ENCODE assay signal across 10 mouse cellular contexts in genomic region chr12:57194609-57195008, GRCm38 (mm10). TPM values are rescaled to one million over a fixed set of nuclear protein-coding genes. Genes with fewer than 3 reads are reported as not detected.
DNase-seq lines count a peak whose midpoint lies in the region; ATAC-seq and TF ChIP-seq lines count a peak whose summit lies in the region.
"Had no signal": no experiment of that assay in that cellular context is flagged by ENCODE, and none has a peak within 500 bp of the region (broad histone marks: within the 10 kb centered on the region; RNA-seq: fewer than 3 reads in every experiment).

No protein-coding gene starts in this region.

- ATAC-seq in Patski = peak; percentile 76
- no peak for ATAC-seq in kidney, postnatal 0 days (replicated peaks; ENCODE audit: low FRiP score, low read depth)

- H3K4me3 ChIP-seq in kidney, adult 2 months (ENCODE audit: insufficient read depth, low read depth, low read length) = no peak overlapping the region
- no peak overlapping the region for H3K4me3 ChIP-seq in kidney, postnatal 0 days (replicated peaks; ENCODE audit: low read depth, low read length)
- H3K4me3 ChIP-seq: embryonic facial prominence, embryonic 13.5 days had no signal

- no peaks in the 10 kb centered on the region; the same call in 1 of the 2 replicates for H3K4me1 ChIP-seq in kidney, adult 2 months (ENCODE audit: control insufficient read depth, insufficient read depth, low read length)
- H3K4me1 ChIP-seq in kidney, postnatal 0 days (replicated peaks; ENCODE audit: insufficient read depth, low read length) = no peaks in the 10 kb centered on the region
- H3K4me1 ChIP-seq: embryonic facial prominence, embryonic 13.5 days had no signal

- POLR2A ChIA-PET in Patski (lab: Charles Lee) = no interaction called here

- H3K4me2 ChIP-seq in kidney, postnatal 0 days (ENCODE audit: low read length) = no peak overlapping the region
- H3K4me2 ChIP-seq: embryonic facial prominence, embryonic 13.5 days had no signal

- no peak for TF ChIP-seq POLR2A in kidney, adult 2 months (IDR thresholded peaks at IDR 0.05; ENCODE audit: low read depth, low read length)

- no peak overlapping the region for H3K27ac ChIP-seq in kidney, adult 2 months (ENCODE audit: insufficient read depth, low read depth, low read length)
- no peak overlapping the region for H3K27ac ChIP-seq in kidney, postnatal 0 days
- H3K27ac ChIP-seq: embryonic facial prominence, embryonic 13.5 days; macrophage had no signal

- no peaks in the 10 kb centered on the region for H3K9me3 ChIP-seq in kidney, postnatal 0 days (replicated peaks; ENCODE audit: low read length)
- H3K9me3 ChIP-seq: embryonic facial prominence, embryonic 13.5 days had no signal

- peak; percentile 70 for TF ChIP-seq CTCF in kidney, adult 2 months (conservative IDR thresholded peaks at IDR 0.05; ENCODE audit: insufficient read depth, insufficient read length, low read depth, low read length)
- TF ChIP-seq CTCF in Patski (IDR thresholded peaks at IDR 0.05) = peak; percentile 63
- peak; percentile 63 for TF ChIP-seq CTCF in kidney, postnatal 0 days (IDR thresholded peaks at IDR 0.05; ENCODE audit: low read depth)

- CTCF ChIA-PET in Patski (lab: Charles Lee) = interaction anchor here (0.6 to 1.6 kb wide), 2 partner anchors 9 to 63 kb away, joined by 3 to 6 read pairs; no protein-coding TSS in a partner anchor

- no peak overlapping the region for H3K9ac ChIP-seq in kidney, postnatal 0 days (ENCODE audit: low read depth, low read length)
- H3K9ac ChIP-seq: embryonic facial prominence, embryonic 13.5 days had no signal

- WGBS in kidney, adult 2 months = 28% methylated on average over 3 of the region's 3 CpGs
- 27% methylated on average over 3 of the region's 3 CpGs for WGBS in kidney, postnatal 0 days

- no peaks in the 10 kb centered on the region for H3K36me3 ChIP-seq in kidney, adult 2 months (ENCODE audit: control insufficient read depth, insufficient read depth, low read length)
- H3K36me3 ChIP-seq in kidney, postnatal 0 days (ENCODE audit: insufficient read depth, low read length) = no peaks in the 10 kb centered on the region
- H3K36me3 ChIP-seq: embryonic facial prominence, embryonic 13.5 days had no signal

- in situ Hi-C loops in Patski (cut with MboI; ENCODE audit: low pct_unique_long_range_greater_than_20kb) = no loop called here

- H3K27me3 ChIP-seq in kidney, adult 2 months (replicated peaks; ENCODE audit: control insufficient read depth, insufficient read depth, low read length) = no peaks in the 10 kb centered on the region
- H3K27me3 ChIP-seq in Patski = peaks cover 4% of the 10 kb centered on the region
- H3K27me3 ChIP-seq in kidney, postnatal 0 days (ENCODE audit: insufficient read depth, low read length) = no peaks in the 10 kb centered on the region

- DNase-seq in kidney, adult 2 months = peak; percentile 52
- DNase-seq in kidney, adult 18-20 months = no peak
- no peak for DNase-seq in Patski (ENCODE audit: low read depth, low spot score)
- peak; percentile 18 to 30 for DNase-seq in cerebellum, postnatal 36 days
- peak; percentile 53 for DNase-seq in kidney, postnatal 0 days (ENCODE audit: low spot score)
- DNase-seq in spleen, postnatal 36 days (ENCODE audit: low spot score in 2 of 2) = peak; percentile 15 to 46
- no peak for DNase-seq in ovary, postnatal 14 days (ENCODE audit: low spot score)
- DNase-seq in layer of hippocampus, adult 8-10 months (ENCODE audit: low spot score in 2 of 2) = no peak

RNA-seq across cellular contexts. Expression of gene Slc25a21, which starts 2.7 kb away (rescaled TPM):
- 5.0 and 5.3 TPM in 2 replicates for polyA plus RNA-seq in kidney, adult 2 months (2012; rRNA removed)
- polyA plus RNA-seq in Patski (2021) = 1.1 TPM
- 5.1 and 6.4 TPM in 2 replicates for polyA plus RNA-seq in kidney, postnatal 0 days (2015; fragmentation: Nextera tagmentation; extraction: Ambion mirVana)
- 1 to 10 TPM in 1 of 4 experiments, under 1 TPM in 3; 0.27 to 1.1 (median 0.42) TPM for total RNA-seq in layer of hippocampus, adult 8-10 months (2022)
- polyA plus RNA-seq: macrophage had no signal

RNA-seq across cellular contexts. Expression of gene Prps1l3, which starts 35.6 kb away (rescaled TPM):
- polyA plus RNA-seq in kidney, adult 2 months (2012; rRNA removed) = 12.5 and 15.0 TPM in 2 replicates
- 40.8 TPM for polyA plus RNA-seq in Patski (2021)
- 46.6 and 53.9 TPM in 2 replicates for polyA plus RNA-seq in kidney, postnatal 0 days (2015; fragmentation: Nextera tagmentation; extraction: Ambion mirVana)
- total RNA-seq in layer of hippocampus, adult 8-10 months (2022) = 10 to 100 TPM; 15.4 to 19.8 (median 18.4) TPM

RNA-seq across cellular contexts. Expression of gene Mipol1, which starts 35.6 kb away (rescaled TPM):
- 1.5 and 1.7 TPM in 2 replicates for polyA plus RNA-seq in kidney, adult 2 months (2012; rRNA removed)
- 14.2 TPM for polyA plus RNA-seq in Patski (2021)
- polyA plus RNA-seq in kidney, postnatal 0 days (2015; fragmentation: Nextera tagmentation; extraction: Ambion mirVana) = 12.5 and 13.1 TPM in 2 replicates
- total RNA-seq in layer of hippocampus, adult 8-10 months (2022) = 1 to 10 TPM; 4.5 to 7.4 (median 6.4) TPM

Comparison
In these comparisons a context has a peak if more than half of its experiments do, and no peak if none do; other contexts are left out.
1. DNase-seq: peak in kidney, adult 2 months (single experiment), cerebellum, postnatal 36 days (2 of 2), kidney, postnatal 0 days (single experiment) and spleen, postnatal 36 days (2 of 2); none in kidney, adult 18-20 months (single experiment), Patski (single experiment), ovary, postnatal 14 days (single experiment) and layer of hippocampus, adult 8-10 months (0 of 2).
2. Peak in every context shown above with its lines, with median percentiles within 50 percentile points of each other: CTCF ChIP-seq.